Mouse (Mus musculus): ENCODE data around the gene 1810024B03Rik. TPM values are rescaled to one million over a fixed set of nuclear protein-coding genes. Genes with fewer than 3 reads are reported as not detected.
A peak's percentile ranks its signal among the peaks of the same experiment; 100 is the strongest.

Gene 1810024B03Rik
- polyA plus RNA-seq (2011; ENCODE audit: insufficient read depth, insufficient read length, low replicate concordance, missing spikeins), result 0.54 and 2.3 TPM in 2 replicates

DNA sequence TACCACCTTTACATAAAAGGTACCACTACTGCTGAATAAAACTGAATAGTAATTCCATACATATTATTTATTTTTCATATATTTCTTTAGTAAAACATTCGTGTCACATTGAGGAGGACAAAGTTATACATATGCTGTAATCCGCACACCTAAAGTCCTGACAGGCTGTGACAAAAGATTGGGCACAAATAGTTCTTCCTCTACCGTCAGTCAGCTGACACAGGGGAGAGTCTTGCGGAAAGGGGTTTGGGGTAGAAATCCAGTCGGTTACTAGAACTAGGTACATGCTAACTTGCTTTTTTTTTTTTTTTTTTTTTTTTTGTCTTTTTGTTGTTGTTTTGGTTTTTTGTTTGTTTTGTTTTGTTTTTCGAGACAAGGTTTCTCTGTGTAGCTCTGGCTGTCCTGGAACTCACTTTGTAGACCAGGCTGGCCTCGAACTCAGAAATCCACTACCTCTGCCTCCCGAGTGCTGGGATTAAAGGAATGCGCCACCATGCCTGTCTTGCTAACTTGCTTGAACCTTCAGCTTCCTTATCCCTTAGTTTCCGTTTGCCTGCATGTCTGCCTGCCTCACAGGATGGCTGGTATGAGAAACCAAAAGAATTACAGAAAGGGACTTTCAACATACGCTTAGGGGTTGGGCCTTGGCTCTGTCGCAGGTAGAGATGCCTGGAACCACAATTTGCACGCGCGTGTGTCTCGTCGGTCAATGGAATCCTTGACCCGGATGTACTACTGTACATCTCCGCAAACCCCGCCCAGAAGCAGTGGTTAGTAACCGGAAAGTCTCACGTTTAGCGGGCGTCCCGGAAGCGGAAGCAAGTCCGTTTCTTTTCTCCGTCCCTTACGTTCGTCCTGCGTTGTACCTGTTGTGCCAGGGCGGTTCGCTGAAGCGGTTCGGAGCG lies at the start of gene 1810024B03Rik, which contains the start of gene Snrnp200:
Gene 1810024B03Rik, minus strand, starts transcription at position 734 of the 905 bp plus-strand sequence.
Gene Snrnp200, plus strand, starts transcription at position 840 of the 905 bp plus-strand sequence.
- Histone ChIP-seq H3K27ac (ENCODE audit: control insufficient read depth, insufficient read depth, low read depth, low read length, poor library complexity) (peak within 1 kb of the TSS; percentile 64), H3K4me1 (ENCODE audit: control insufficient read depth, insufficient read depth, low read length) (no peaks in the 10 kb centered on the region; the same call in 1 of the 2 replicates), H3K4me3 (replicated peaks; ENCODE audit: control insufficient read depth, low read depth, low read length) (peak within 1 kb of the TSS; percentile 92)
- 7% methylated on average over 36 of the region's 36 CpGs for WGBS
- no peak for TF ChIP-seq CTCF (IDR thresholded peaks at IDR 0.05; ENCODE audit: control insufficient read depth, insufficient read depth, low read length)
- peak; percentile 76; the same call in 1 of the 2 replicates for TF ChIP-seq POLR2A (IDR thresholded peaks at IDR 0.05; ENCODE audit: borderline replicate concordance, control insufficient read depth, low read depth, low read length)

DNA sequence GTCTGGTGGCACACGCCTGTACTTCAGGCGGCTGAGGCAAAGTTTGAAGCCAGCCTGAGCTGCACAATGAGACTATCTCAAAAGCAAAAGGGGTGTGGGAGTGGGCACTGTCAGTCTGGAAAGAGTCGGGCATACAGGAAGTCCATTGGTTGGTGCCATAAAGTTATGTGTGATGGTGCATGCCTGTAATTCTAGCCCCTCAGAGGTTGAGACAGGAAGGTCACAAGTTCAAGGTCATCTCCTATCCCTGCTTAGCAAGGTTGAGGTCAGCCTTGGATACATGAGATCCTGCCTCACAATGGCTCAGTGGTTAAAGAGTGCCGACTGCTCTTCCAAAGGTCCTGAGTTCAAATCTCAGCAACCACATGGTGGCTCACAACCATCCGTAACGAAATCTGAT lies 47.2 kb upstream of the 1810024B03Rik start:
- Histone ChIP-seq H3K4me1 (ENCODE audit: control insufficient read depth, insufficient read depth, low read length) (no peaks in the 10 kb centered on the region), H3K27ac (ENCODE audit: control insufficient read depth, insufficient read depth, low read depth, low read length, poor library complexity) (no peak overlapping the region), H3K4me3 (replicated peaks; ENCODE audit: control insufficient read depth, low read depth, low read length) (no peak overlapping the region)
- 88% methylated on average over 6 of the region's 6 CpGs for WGBS
- no peak for TF ChIP-seq CTCF (IDR thresholded peaks at IDR 0.05; ENCODE audit: control insufficient read depth, insufficient read depth, low read length)
- no peak for TF ChIP-seq POLR2A (IDR thresholded peaks at IDR 0.05; ENCODE audit: borderline replicate concordance, control insufficient read depth, low read depth, low read length)

DNA sequence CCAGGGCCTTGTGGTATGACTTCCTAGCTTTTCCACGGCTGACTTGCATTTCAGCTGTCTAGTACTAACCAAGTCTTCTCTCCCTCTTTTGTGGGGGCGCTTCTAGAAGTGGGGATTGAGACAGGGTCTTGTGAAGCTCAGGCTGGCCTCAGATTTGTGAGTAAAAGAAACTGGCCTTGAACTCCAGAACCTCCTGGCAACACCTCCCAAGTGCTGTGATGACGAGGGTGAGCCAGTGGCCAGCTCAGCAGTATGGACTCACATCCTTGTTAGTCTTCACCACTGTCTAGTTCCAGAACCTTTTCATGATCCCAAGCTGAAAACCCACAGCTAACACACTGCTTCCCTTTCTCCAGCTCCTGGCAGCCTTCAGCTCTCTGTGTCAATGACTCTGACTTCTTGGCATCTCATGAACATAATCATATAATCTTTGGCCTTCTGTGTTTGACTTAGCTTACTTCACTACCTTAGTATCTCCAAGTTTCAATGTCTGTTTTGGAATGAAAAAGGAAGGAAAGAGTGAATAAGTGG lies 46.6 kb upstream of the 1810024B03Rik start:
- H3K4me1 ChIP-seq (ENCODE audit: control insufficient read depth, insufficient read depth, low read length), result no peaks in the 10 kb centered on the region; the same call in 1 of the 2 replicates

DNA sequence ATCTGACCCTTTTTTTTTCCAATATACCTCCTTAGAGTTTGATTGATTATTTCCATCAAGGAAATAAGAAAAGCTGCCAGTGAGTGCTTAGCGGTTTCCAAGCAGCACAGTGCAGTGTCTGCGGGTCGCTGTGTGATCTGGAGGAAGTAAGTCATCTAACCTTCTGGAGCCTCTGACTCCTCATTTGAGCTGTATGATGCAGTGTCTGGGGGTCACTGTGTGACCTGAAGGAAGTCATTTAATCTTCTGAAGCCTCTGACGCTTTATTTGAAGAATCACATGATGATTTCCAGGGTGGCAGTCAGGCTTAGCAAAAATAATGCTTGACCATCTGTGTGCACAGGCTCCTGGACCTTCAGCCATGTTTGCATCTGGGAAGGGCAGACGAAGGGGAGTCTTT lies 44.7 kb upstream of the 1810024B03Rik start:
- Histone ChIP-seq H3K4me1 (ENCODE audit: control insufficient read depth, insufficient read depth, low read length) (no peaks in the 10 kb centered on the region; the same call in 1 of the 2 replicates), H3K27ac (ENCODE audit: control insufficient read depth, insufficient read depth, low read depth, low read length, poor library complexity) (no peak overlapping the region), H3K4me3 (replicated peaks; ENCODE audit: control insufficient read depth, low read depth, low read length) (no peak overlapping the region)
- TF ChIP-seq CTCF (IDR thresholded peaks at IDR 0.05; ENCODE audit: control insufficient read depth, insufficient read depth, low read length) (no peak), POLR2A (IDR thresholded peaks at IDR 0.05; ENCODE audit: borderline replicate concordance, control insufficient read depth, low read depth, low read length) (no peak)
- 84% methylated on average over 5 of the region's 5 CpGs for WGBS

More for the DNA sequence above, 46.6 kb upstream of the 1810024B03Rik start:
- TF ChIP-seq CTCF (IDR thresholded peaks at IDR 0.05; ENCODE audit: control insufficient read depth, insufficient read depth, low read length) (no peak), POLR2A (IDR thresholded peaks at IDR 0.05; ENCODE audit: borderline replicate concordance, control insufficient read depth, low read depth, low read length) (no peak)
- Histone ChIP-seq H3K27ac (ENCODE audit: control insufficient read depth, insufficient read depth, low read depth, low read length, poor library complexity) (no peak overlapping the region), H3K4me3 (replicated peaks; ENCODE audit: control insufficient read depth, low read depth, low read length) (no peak overlapping the region)
- 81% methylated on average over 3 of the region's 3 CpGs for WGBS

DNA sequence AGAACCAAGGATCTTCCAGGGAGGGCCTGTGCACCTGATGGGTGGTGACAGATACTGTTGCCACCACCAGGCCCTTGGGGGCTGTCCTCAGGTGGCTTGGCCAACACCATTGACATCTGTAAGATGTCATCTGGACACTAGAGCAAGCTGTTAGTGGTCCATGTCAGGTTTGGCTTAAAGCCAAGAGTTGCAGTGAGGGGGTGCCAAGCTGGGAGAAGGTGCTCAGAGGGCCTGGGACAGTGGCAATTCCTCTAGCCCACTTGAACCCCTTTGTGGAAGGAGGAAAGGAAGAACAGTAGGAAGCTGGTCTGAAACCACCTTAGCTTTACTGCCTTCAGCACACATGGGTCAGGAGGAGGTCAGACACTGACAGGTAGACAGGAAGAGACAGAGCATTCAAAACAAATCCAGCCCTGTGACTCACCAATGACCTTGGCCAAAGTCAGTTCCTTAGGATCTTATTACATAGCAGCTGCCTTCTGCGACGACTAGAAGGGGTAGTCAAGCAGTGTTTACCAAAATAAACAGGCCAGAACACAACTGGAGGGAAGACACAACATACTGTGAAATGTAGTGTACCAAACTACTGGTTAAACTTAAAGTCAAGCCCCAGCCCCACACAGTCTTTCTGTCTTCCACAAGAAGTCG lies 43.9 kb upstream of the 1810024B03Rik start:
- H3K4me3 ChIP-seq (replicated peaks; ENCODE audit: control insufficient read depth, low read depth, low read length), result no peak overlapping the region
- no peaks in the 10 kb centered on the region; the same call in 1 of the 2 replicates for H3K4me1 ChIP-seq (ENCODE audit: control insufficient read depth, insufficient read depth, low read length)
- TF ChIP-seq POLR2A (IDR thresholded peaks at IDR 0.05; ENCODE audit: borderline replicate concordance, control insufficient read depth, low read depth, low read length) (no peak), CTCF (IDR thresholded peaks at IDR 0.05; ENCODE audit: control insufficient read depth, insufficient read depth, low read length) (no peak)
- WGBS, result 83% methylated on average over 3 of the region's 3 CpGs
- H3K27ac ChIP-seq (ENCODE audit: control insufficient read depth, insufficient read depth, low read depth, low read length, poor library complexity), result no peak overlapping the region

DNA sequence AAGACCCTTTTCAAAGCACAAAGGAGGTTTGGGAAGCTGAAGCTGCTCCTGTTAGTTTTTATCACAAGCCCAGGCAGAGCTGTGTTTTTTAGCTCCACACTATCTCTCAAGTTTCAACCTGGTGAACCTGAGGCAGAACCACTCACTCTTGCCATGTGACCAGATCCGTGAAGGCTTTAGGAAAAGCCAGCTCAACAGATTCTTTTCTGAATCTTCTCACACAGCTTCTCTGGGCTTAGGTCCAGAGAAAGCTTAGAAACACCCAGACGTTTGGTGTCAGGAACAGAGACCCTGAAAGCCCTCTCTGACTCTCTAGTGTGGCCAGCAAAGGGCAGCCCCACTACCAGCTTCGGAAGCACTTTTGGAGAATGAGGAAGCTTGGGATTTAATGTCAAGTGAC lies 43.4 kb upstream of the 1810024B03Rik start:
- WGBS, result 88% methylated on average over 3 of the region's 3 CpGs
- TF ChIP-seq CTCF (IDR thresholded peaks at IDR 0.05; ENCODE audit: control insufficient read depth, insufficient read depth, low read length) (no peak), POLR2A (IDR thresholded peaks at IDR 0.05; ENCODE audit: borderline replicate concordance, control insufficient read depth, low read depth, low read length) (no peak)
- H3K4me3 ChIP-seq (replicated peaks; ENCODE audit: control insufficient read depth, low read depth, low read length), result no peak overlapping the region

DNA sequence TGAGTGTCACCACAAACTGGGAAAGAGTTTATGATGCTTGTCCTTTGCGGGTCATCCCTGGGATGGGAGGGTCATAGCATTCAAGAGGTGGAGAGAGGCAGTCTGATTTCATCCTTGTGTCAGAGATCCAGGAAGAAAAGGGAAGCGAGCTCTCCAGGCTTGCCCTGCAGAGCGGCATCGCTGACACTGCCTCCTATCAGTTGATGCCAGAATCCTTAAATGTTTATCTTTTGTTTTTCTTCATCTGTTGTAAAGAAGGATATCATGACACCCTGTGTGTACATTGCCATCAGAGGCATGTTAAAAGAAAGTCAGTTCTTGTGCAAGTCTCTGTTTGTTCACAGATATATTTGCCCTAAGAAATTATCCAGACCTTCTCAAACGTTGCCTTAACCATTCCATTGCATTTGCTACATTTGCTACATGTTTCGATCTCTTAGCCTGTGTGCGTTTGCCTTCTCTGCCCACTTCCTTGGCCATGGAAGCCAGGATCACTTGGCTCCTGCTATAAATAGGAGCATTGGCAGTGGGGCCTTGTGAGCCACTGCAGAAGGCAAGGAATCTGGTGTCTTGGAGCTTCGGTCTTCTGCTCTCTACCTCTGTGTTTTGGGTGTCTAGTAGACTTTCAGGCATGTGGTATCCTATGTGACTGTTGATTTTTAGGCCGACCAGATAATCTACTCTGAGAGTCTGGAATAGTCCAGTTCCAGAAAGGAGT lies 42.4 kb upstream of the 1810024B03Rik start:
- no peaks in the 10 kb centered on the region; the same call in 1 of the 2 replicates for H3K4me1 ChIP-seq (ENCODE audit: control insufficient read depth, insufficient read depth, low read length)
- WGBS, result 82% methylated on average over 9 of the region's 9 CpGs
- H3K27ac ChIP-seq (ENCODE audit: control insufficient read depth, insufficient read depth, low read depth, low read length, poor library complexity), result no peak overlapping the region
- TF ChIP-seq CTCF (IDR thresholded peaks at IDR 0.05; ENCODE audit: control insufficient read depth, insufficient read depth, low read length), result no peak
- TF ChIP-seq POLR2A (IDR thresholded peaks at IDR 0.05; ENCODE audit: borderline replicate concordance, control insufficient read depth, low read depth, low read length), result no peak
- no peak overlapping the region for H3K4me3 ChIP-seq (replicated peaks; ENCODE audit: control insufficient read depth, low read depth, low read length)

More for the DNA sequence above, 43.4 kb upstream of the 1810024B03Rik start:
- no peaks in the 10 kb centered on the region; the same call in 1 of the 2 replicates for H3K4me1 ChIP-seq (ENCODE audit: control insufficient read depth, insufficient read depth, low read length)
- H3K27ac ChIP-seq (ENCODE audit: control insufficient read depth, insufficient read depth, low read depth, low read length, poor library complexity), result no peak overlapping the region

Data from bone marrow, adult 2 months (tissue).